Mouse (Mus musculus) forebrain, embryonic 14.5 days (tissue): ENCODE results near the gene Wipi2. TPM values are rescaled to one million over a fixed set of nuclear protein-coding genes. Genes with fewer than 3 reads are reported as not detected.

Experiments
- ATAC-seq: fragments of 200-750 bp; cut with Nextera tagmentation; 2 replicates; pipeline ENCODE4 v1.8.0; 2017; ENCODE audit warnings: mild to moderate bottlenecking, moderate library complexity
- DNase-seq: peaks from one replicate; pipeline ENCODE4 v3.0.0-alpha.2; 2015; ENCODE audit warnings: low spot score
- H3K27ac ChIP-seq: fragments of 300-500 bp; sonication (generic); 2 replicates; pipeline ENCODE4 v1.5.1; 2014; ENCODE audit warnings: low read depth, mild to moderate bottlenecking, control low read depth, low read length, moderate library complexity
- H3K27me3 ChIP-seq: fragments of 300-500 bp; sonication (generic); replicated peaks from 2 replicates; pipeline ENCODE4 v1.6.1; 2014; ENCODE audit warnings: low read length, control low read depth, mixed read lengths; ENCODE audit not compliant: control insufficient read depth, insufficient read depth
- H3K36me3 ChIP-seq: fragments of 300-500 bp; sonication (generic); 2 replicates; pipeline ENCODE4 v1.6.1; 2014; ENCODE audit warnings: low read length, control low read depth; ENCODE audit not compliant: control insufficient read depth, insufficient read depth
- H3K4me1 ChIP-seq: fragments of 300-500 bp; sonication (generic); 2 replicates; pipeline ENCODE4 v1.6.1; 2014; ENCODE audit warnings: antibody characterized with exemption, low read length, control low read depth; ENCODE audit not compliant: control insufficient read depth, insufficient read depth
- H3K4me2 ChIP-seq: fragments of 300-500 bp; sonication (generic); 2 replicates; pipeline ENCODE4 v1.6.1; 2014; ENCODE audit warnings: mild to moderate bottlenecking, control low read depth, low read length
- H3K4me3 ChIP-seq: fragments of 300-500 bp; sonication (generic); 2 replicates; pipeline ENCODE4 v1.5.1; 2014; ENCODE audit warnings: low read depth, low read length, control low read depth
- H3K9ac ChIP-seq: fragments of 300-500 bp; sonication (generic); 2 replicates; pipeline ENCODE4 v1.6.1; 2014; ENCODE audit warnings: mild to moderate bottlenecking, low read length, control low read depth, moderate library complexity
- H3K9me3 ChIP-seq: fragments of 300-500 bp; sonication (generic); replicated peaks from 2 replicates; pipeline ENCODE4 v1.6.1; 2016; ENCODE audit warnings: low read length, control low read depth, mixed read lengths; ENCODE audit not compliant: control insufficient read depth
- WGBS: fragments of 180-500 bp; shearing (Covaris S2); extraction: QIAGEN DNeasy Blood & Tissue Kit; methylation state at CpG from one replicate; pipeline ENCODE4 v1.1.7; 2014; 5-methylcytosine and 5-hydroxymethylcytosine counted together
- polyA plus RNA-seq: library from polyadenylated mRNA; unstranded; fragments of >200 nt; fragmentation: Nextera tagmentation; extraction: Ambion mirVana; gene quantifications from 2 replicates; pipeline ENCODE4 v1.2.1, GENCODE M21; 2014

The Wipi2 gene
- polyA plus RNA-seq, result 41.5 and 49.4 TPM in 2 replicates

DNA sequence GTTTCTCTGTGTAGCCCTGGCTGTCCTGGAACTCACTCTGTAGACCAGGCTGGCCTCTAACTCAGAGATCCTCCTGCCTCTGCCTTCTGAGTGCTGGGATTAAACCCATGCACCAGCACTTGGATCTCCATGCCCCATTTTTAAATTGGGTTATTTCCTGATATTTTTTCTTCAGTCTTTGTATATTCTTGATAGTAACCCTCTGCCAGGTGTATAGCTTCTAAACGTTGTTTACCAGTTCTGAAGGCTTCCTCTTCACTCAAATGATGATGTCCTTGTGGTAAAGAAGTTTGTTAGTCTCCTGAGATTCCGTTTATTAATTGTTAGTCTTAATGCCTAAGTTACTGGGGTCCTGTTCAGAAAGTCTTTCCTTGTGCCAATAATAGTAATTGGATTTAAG is at the start of gene Wipi2:
Wipi2 (plus strand) TSS at position 301 of the 400 bp plus-strand sequence.
- H3K4me3 ChIP-seq, result peak within 1 kb of the TSS; percentile 93
- H3K36me3 ChIP-seq, result no peaks in the 10 kb centered on the region
- H3K27me3 ChIP-seq, result no peaks in the 10 kb centered on the region
- ATAC-seq (no peak), DNase-seq (no peak)
- 88% methylated on average over 2 of the region's 2 CpGs for WGBS
- H3K9me3 ChIP-seq, result no peaks in the 10 kb centered on the region
- peak within 1 kb of the TSS; percentile 93 for H3K4me2 ChIP-seq
- H3K9ac ChIP-seq, result peak within 1 kb of the TSS; percentile 66
- H3K27ac ChIP-seq, result no peak within 1 kb of the TSS
- peaks cover 12% of the 10 kb centered on the region for H3K4me1 ChIP-seq

DNA sequence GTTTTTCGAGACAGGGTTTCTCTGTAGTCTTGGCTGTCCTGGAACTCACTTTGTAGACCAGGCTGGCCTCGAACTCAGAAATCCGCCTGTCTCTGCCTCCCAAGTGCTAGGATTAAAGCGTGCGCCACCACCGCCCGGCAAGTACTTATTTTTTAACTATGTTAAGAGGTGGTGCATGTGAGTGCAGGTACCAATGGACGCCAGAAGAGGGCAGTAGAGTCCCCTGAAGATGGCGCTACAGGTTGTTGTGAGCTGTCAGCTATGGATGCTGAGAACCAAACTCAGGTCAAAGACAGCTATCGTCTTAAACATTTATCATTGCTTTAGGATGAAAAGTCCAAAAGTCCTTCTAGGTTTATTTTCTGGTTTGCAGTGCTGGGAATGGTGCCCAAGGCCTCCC is 49.3 kb upstream of the Wipi2 start:
- H3K4me2 ChIP-seq, result no peak overlapping the region
- no peak for ATAC-seq
- 88% methylated on average over 10 of the region's 10 CpGs for WGBS

DNA sequence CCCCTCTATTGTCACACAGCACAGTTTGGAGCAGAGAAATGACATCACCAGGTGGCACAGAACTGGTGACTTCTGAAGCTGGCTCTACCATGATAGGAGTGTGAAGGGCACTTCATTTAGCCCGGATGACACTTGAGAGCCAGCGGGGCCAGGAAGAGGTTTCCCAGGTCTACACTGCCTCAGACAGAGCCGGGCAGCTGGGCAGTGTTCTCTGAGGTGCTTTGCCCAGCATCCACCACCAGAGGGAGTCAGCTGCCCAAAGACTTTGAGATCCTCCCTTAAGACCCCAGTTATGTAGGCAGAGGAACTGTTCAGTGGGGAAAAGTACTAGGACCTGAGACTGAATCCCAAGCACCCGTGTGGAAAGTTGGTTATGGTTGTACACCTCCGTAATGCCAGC is 46.0 kb upstream of the Wipi2 start:
- WGBS, result 14% methylated on average over 5 of the region's 5 CpGs
- H3K4me2 ChIP-seq, result no peak overlapping the region
- no peak overlapping the region for H3K9ac ChIP-seq
- peak; percentile 85 for DNase-seq
- H3K9me3 ChIP-seq, result no peaks in the 10 kb centered on the region
- no peaks in the 10 kb centered on the region for H3K27me3 ChIP-seq
- peaks cover 17% of the 10 kb centered on the region for H3K36me3 ChIP-seq
- H3K4me1 ChIP-seq, result peaks cover 6% of the 10 kb centered on the region; the same call in 1 of the 2 replicates
- H3K4me3 ChIP-seq, result no peak overlapping the region
- no peak overlapping the region for H3K27ac ChIP-seq
- peak; percentile 32 for ATAC-seq

More for the DNA sequence above, 49.3 kb upstream of the Wipi2 start:
- Histone ChIP-seq H3K27ac (no peak overlapping the region), H3K36me3 (peaks cover 16% of the 10 kb centered on the region), H3K4me1 (no peaks in the 10 kb centered on the region), H3K9ac (no peak overlapping the region), H3K27me3 (no peaks in the 10 kb centered on the region), H3K4me3 (no peak overlapping the region), H3K9me3 (no peaks in the 10 kb centered on the region)
- no peak for DNase-seq

DNA sequence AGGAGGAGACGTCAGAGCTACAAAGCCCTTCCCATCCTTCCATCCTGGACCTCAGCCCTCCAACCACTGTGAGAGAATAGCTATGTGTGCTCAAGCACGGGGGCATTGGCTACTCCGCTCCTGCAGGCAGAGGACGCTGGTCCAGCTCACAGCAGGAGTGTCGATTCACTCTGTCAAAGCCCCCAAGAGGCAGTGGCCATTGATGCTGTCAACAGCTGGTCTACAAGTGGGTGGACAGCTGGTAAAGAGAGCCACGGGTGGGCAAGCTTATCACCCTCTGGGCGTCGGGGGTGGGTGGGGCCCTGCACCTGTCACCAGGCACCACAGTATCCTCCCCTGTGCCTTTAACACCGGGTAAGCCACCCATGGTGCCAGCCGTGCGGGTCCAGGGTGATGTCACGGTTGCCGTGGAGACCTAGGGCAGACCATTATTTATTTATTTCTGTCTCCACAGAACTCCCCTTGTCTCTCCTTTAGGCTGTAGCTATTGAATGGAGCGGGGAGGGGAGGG is 43.8 kb upstream of the Wipi2 start:
- ATAC-seq (peak; percentile 93), DNase-seq (peak; percentile 92)
- WGBS, result 8% methylated on average over 14 of the region's 14 CpGs
- peak overlapping the region; percentile 83 for H3K27ac ChIP-seq
- H3K36me3 ChIP-seq, result peaks cover 11% of the 10 kb centered on the region
- no peak overlapping the region for H3K9ac ChIP-seq
- H3K4me2 ChIP-seq, result peak overlapping the region; percentile 6; the same call in 1 of the 2 replicates
- H3K27me3 ChIP-seq, result no peaks in the 10 kb centered on the region
- no peaks in the 10 kb centered on the region for H3K9me3 ChIP-seq
- H3K4me1 ChIP-seq, result peaks cover 16% of the 10 kb centered on the region
- H3K4me3 ChIP-seq, result no peak overlapping the region

DNA sequence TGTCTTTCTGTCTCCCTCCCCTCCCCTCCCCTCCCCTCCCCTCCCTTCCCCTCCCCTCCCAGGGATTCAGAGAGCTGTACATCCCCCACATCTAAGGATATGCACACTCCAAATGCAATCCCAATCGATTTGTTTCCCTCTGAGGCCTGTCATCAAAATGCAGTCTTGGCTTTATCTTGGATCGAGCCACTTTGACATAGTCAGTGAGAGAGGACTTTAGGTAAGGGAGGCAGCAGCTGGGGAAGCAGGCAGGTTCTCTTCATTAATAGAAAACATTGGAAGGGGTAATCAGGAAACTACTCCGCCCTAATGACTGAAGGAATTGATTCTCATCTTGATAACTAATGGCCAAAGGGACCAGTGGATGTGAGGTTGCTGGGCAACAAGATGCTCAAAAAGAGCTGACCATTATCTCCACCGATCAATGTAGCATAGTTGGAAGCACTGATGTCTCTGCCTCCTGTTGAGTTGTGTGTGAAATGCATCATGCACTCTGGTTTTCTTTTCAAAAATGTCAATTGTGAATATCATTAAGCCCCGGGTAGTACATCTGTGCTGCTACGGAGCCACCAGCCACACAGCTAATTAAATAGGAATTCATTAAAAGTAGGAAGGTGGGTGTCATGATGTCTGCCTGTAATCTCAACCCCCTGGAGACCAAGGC is 36.4 kb upstream of the Wipi2 start:
- Histone ChIP-seq H3K27me3 (no peaks in the 10 kb centered on the region), H3K9me3 (no peaks in the 10 kb centered on the region), H3K9ac (no peak overlapping the region), H3K4me3 (no peak overlapping the region), H3K4me2 (no peak overlapping the region), H3K27ac (peak overlapping the region; percentile 92), H3K36me3 (no peaks in the 10 kb centered on the region), H3K4me1 (peaks cover 35% of the 10 kb centered on the region)
- DNase-seq (peak; percentile 70), ATAC-seq (peak; percentile 47; the same call in 1 of the 2 replicates)
- 31% methylated on average over 6 of the region's 6 CpGs for WGBS

DNA sequence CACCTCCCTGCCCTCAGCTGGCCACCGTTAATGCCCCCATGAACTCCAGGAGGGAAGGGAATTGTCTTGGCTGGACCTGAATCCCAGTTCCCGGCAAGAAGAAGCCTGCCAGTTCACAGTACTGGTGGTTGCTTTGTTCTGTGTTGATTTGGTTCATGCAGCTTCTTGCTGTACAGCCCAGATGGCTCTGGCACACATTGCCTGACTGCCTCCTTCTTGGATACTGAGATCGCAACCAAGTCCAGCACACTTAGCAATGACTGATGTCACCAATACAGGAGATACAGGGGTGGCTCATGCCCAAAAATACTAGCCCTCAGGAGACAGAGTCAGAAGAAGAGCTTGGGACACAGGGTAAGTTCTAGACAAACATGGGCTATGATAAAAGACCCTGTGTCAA is 31.8 kb upstream of the Wipi2 start:
- Histone ChIP-seq H3K9ac (no peak overlapping the region), H3K27me3 (no peaks in the 10 kb centered on the region), H3K36me3 (no peaks in the 10 kb centered on the region), H3K9me3 (no peaks in the 10 kb centered on the region), H3K4me2 (no peak overlapping the region), H3K4me1 (peaks cover 9% of the 10 kb centered on the region), H3K4me3 (no peak overlapping the region), H3K27ac (peak overlapping the region; percentile 75)
- 49% methylated on average over 3 of the region's 3 CpGs for WGBS
- peak; percentile 78 for DNase-seq
- ATAC-seq, result peak; percentile 79

DNA sequence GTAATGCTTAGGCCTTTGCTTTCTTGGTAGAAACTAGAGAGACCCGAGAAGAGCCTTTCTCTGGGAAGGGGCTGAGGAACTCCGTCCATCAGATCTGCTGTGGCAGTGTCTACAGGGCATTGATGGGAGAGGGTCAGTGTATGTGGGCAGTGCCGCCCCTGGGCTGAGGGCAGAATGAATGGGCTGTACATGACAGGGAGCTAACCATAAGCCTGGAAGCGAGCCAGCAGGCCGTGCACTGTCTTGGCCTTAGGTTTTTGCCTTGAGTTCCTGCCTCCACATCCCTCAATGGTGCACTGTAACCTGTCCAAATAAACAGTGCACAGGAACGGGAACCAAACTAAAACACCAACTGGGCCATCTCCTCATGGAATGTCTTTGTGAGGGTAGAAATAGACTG is 30.8 kb upstream of the Wipi2 start:
- WGBS, result 82% methylated on average over 6 of the region's 6 CpGs
- no peak for DNase-seq
- Histone ChIP-seq H3K9ac (no peak overlapping the region), H3K36me3 (no peaks in the 10 kb centered on the region), H3K27me3 (no peaks in the 10 kb centered on the region), H3K27ac (no peak overlapping the region; the same call in 1 of the 2 replicates), H3K4me1 (peaks cover 2% of the 10 kb centered on the region), H3K4me3 (no peak overlapping the region), H3K9me3 (no peaks in the 10 kb centered on the region), H3K4me2 (no peak overlapping the region)
- ATAC-seq, result no peak

DNA sequence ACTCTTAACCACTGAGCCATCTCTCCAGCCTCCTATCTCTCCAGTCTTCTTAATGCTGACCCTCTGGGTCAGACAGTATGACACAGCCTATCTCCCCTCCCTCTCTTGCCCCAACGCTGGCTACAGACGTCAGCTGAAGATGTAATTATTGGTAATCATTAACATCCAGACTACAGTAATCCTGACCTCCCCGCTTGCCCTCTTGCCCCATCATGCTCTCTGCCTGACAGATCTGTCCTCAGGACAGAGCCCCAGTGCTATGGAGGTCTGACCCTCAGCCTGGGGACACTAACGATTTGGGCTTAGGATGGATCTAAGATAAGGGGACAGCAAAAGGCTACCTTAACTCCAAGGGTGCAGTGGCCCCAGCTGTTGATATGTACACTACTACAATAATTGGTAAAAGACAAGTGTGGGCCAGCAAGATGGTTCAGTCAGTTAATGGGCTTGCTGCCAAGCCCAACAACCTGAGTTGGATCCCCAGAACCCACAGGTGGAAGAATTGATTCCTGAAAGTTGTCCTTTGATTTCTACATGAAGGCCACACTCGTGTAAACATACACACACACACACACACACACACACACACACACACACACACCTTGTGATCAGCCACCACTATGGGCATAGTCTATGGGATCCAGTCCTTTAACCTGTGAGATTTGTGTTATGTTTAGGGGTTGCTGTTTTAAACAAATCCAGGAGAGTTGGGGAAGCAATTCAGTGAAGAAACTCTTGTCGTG is 29.7 kb upstream of the Wipi2 start:
- WGBS, result 84% methylated on average over 6 of the region's 6 CpGs
- H3K9ac ChIP-seq, result no peak overlapping the region
- H3K27ac ChIP-seq, result no peak overlapping the region
- peaks cover 2% of the 10 kb centered on the region for H3K4me1 ChIP-seq
- no peak overlapping the region for H3K4me3 ChIP-seq
- no peak for DNase-seq
- no peak overlapping the region for H3K4me2 ChIP-seq
- no peaks in the 10 kb centered on the region for H3K9me3 ChIP-seq
- ATAC-seq, result no peak
- H3K36me3 ChIP-seq, result no peaks in the 10 kb centered on the region
- no peaks in the 10 kb centered on the region for H3K27me3 ChIP-seq

DNA sequence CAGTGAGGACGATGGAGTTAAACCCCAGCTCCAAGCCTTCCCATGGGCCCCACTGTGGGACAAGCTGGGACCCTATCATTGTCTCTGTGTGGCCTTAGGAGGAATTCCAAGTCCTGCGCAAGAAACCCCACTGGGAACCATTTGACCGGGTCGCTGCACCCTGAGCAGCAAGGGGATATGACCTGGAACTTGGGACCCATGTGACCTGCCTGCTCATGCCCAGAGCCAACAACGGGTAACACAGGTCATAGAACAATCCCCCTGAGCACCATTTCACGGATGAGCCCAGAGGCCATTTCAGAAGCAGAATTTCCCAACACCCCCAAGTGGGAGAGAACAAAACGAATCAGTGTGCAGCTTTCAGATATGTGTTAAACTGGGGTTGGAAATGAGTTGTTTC is 23.1 kb upstream of the Wipi2 start:
- 88% methylated on average over 7 of the region's 7 CpGs for WGBS
- no peaks in the 10 kb centered on the region for H3K27me3 ChIP-seq
- no peak for ATAC-seq
- H3K4me1 ChIP-seq, result peaks cover 6% of the 10 kb centered on the region
- H3K27ac ChIP-seq, result no peak overlapping the region
- no peak overlapping the region for H3K9ac ChIP-seq
- no peak overlapping the region for H3K4me2 ChIP-seq
- no peaks in the 10 kb centered on the region for H3K9me3 ChIP-seq
- no peaks in the 10 kb centered on the region for H3K36me3 ChIP-seq
- H3K4me3 ChIP-seq, result no peak overlapping the region
- DNase-seq, result no peak
